16 mouse cellular contexts compared by ENCODE assay signal in the genomic region with DNA sequence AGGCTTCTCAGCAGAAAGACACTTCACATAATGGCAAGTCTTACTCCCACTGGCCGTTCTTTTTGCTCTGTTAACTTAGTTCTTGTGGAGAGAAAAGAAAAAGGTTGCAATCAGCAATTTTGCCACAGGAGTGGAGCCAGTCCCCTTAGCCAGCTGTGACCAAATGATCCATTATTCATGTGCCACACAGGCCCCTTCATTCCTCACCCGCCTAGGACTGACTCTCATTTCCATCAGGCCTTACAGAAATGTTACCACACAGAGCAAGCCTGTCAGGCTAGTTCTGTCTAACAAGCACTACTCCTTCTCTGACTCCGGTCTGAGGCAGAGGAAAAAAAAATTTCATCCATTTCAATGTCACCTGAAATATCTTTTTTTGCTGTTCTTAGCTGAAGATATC.
DNase-seq lines count a peak whose midpoint lies in the region; TF ChIP-seq lines count a peak whose summit lies in the region.
"Had no signal": no experiment of that assay in that cellular context is flagged by ENCODE, and none has a peak within 500 bp of the region (broad histone marks: within the 10 kb centered on the region; RNA-seq: fewer than 3 reads in every experiment).

No protein-coding gene starts in this region.

- H3K79me2 ChIP-seq in MEL (ENCODE audit: control insufficient read depth, insufficient read depth, low read length, poor library complexity), result no peaks in the 10 kb centered on the region

- TF ChIP-seq RAD21 in MEL (IDR thresholded peaks at IDR 0.05; ENCODE audit: low read depth, low read length), result no peak

- no peak for TF ChIP-seq CTCF in MEL (IDR thresholded peaks at IDR 0.05 in 2 of 3, conservative IDR thresholded peaks at IDR 0.05 in 1 of 3; ENCODE audit: control insufficient read depth in 1 of 3, insufficient read depth in 1 of 3, low read depth in 2 of 3, low read length in 3 of 3, poor library complexity in 1 of 3, severe bottlenecking in 1 of 3)
- TF ChIP-seq CTCF in brain, embryonic 14.5 days (IDR thresholded peaks at IDR 0.05; ENCODE audit: borderline replicate concordance, extremely low read depth, insufficient read depth, insufficient read length), result no peak

- H3K4me1 ChIP-seq in MEL (ENCODE audit: control insufficient read depth in 1 of 2, insufficient read depth in 2 of 2, low read length in 2 of 2), result no peaks in the 10 kb centered on the region
- H3K4me1 ChIP-seq: kidney, embryonic 15.5 days had no signal

- no peak overlapping the region for H3K27ac ChIP-seq in MEL (ENCODE audit: control insufficient read depth, low read depth, low read length)
- H3K27ac ChIP-seq: kidney, embryonic 15.5 days; macrophage had no signal

- no peaks in the 10 kb centered on the region for H3K27me3 ChIP-seq in MEL (ENCODE audit: control insufficient read depth in 1 of 2, insufficient read depth in 2 of 2, low read length in 2 of 2)
- H3K27me3 ChIP-seq: kidney, embryonic 15.5 days had no signal

- DNase-seq in kidney, adult 11 months, result peak; percentile 8
- DNase-seq in kidney, postnatal 4 days, result no peak
- no peak for DNase-seq in MEL (ENCODE audit: low read depth, low spot score)
- DNase-seq in brain, embryonic 14.5 days (ENCODE audit: low read depth), result peak; percentile 76
- DNase-seq in mesoderm, embryonic 11.5 days (ENCODE audit: low read depth, low spot score), result peak; percentile 18
- DNase-seq in thymus, adult 18-20 months, result no peak
- DNase-seq in right cerebral cortex, postnatal 36 days (ENCODE audit: low spot score in 2 of 2), result no peak
- DNase-seq: adrenal gland, adult 2 months; cerebellum, adult 2 months; heart, postnatal 36 days; lung, embryonic 14.5 days; right cerebral cortex, postnatal 14 days had no signal

- TF ChIP-seq POLR2A in MEL (IDR thresholded peaks at IDR 0.05; ENCODE audit: control insufficient read depth in 1 of 2, insufficient read depth in 1 of 2, low read depth in 1 of 2, low read length in 2 of 2, poor library complexity in 1 of 2), result no peak
- TF ChIP-seq POLR2A in brain, embryonic 14.5 days (IDR thresholded peaks at IDR 0.05; ENCODE audit: borderline replicate concordance, extremely low read depth, insufficient read depth, insufficient read length, poor library complexity, severe bottlenecking), result no peak

- no peak overlapping the region for H3K9ac ChIP-seq in MEL (ENCODE audit: control insufficient read depth, low read depth, low read length, poor library complexity, severe bottlenecking)
- H3K9ac ChIP-seq: kidney, embryonic 15.5 days; lung, embryonic 14.5 days had no signal

- no peaks in the 10 kb centered on the region for H3K9me3 ChIP-seq in MEL (replicated peaks; ENCODE audit: insufficient read depth, low read length)
- H3K9me3 ChIP-seq: G1E; kidney, embryonic 15.5 days had no signal

- no peaks in the 10 kb centered on the region for H3K36me3 ChIP-seq in MEL (ENCODE audit: control insufficient read depth in 1 of 2, insufficient read depth in 2 of 2, low read length in 2 of 2)
- H3K36me3 ChIP-seq: G1E; kidney, embryonic 15.5 days had no signal

- H3K4me3 ChIP-seq in MEL (ENCODE audit: control insufficient read depth in 1 of 2, insufficient read depth in 1 of 2, low read depth in 2 of 2, low read length in 2 of 2), result no peak overlapping the region
- H3K4me3 ChIP-seq: erythroblast, embryonic 14.5 days; kidney, embryonic 15.5 days had no signal

- no peak for TF ChIP-seq EP300 in MEL (IDR thresholded peaks at IDR 0.05; ENCODE audit: low read depth in 1 of 2, low read length in 2 of 2)

TF ChIP-seq in MEL, 35 proteins besides CTCF, POLR2A, EP300 and RAD21:
- no peak for TF ChIP-seq KAT2A (conservative IDR thresholded peaks at IDR 0.05; ENCODE audit: low read depth, low read length)
- no peak for TF ChIP-seq ZNF384 (IDR thresholded peaks at IDR 0.05; ENCODE audit: low read depth, low read length)
- no peak for TF ChIP-seq POLR2AphosphoS2 (IDR thresholded peaks at IDR 0.05; ENCODE audit: low read length)
- 0 out of 2 replicates have a peak, but pooled peaks have one; percentile 9 for TF ChIP-seq TAL1 (IDR thresholded peaks at IDR 0.05; ENCODE audit: low read length)
- no peak for TF ChIP-seq MAZ (IDR thresholded peaks at IDR 0.05; ENCODE audit: low read depth, low read length)
- TF ChIP-seq USF1 (IDR thresholded peaks at IDR 0.05; ENCODE audit: low read depth, low read length), result no peak
- no peak for TF ChIP-seq USF2 (IDR thresholded peaks at IDR 0.05; ENCODE audit: borderline replicate concordance in 1 of 2, insufficient read depth in 1 of 2, low read depth in 1 of 2, low read length in 2 of 2)
- TF ChIP-seq E2F4 (IDR thresholded peaks at IDR 0.05; ENCODE audit: borderline replicate concordance, low read depth, low read length), result no peak

Comparison
In these comparisons a context has a peak if more than half of its experiments do, and no peak if none do; other contexts are left out.
1. DNase-seq: peak in kidney, adult 11 months (single experiment), brain, embryonic 14.5 days (single experiment) and mesoderm, embryonic 11.5 days (single experiment); none in kidney, postnatal 4 days (0 of 2), MEL (single experiment), thymus, adult 18-20 months (0 of 2) and right cerebral cortex, postnatal 36 days (0 of 2).